Mouse (Mus musculus) spleen, postnatal 4 days (tissue): ENCODE results near the gene H2-M10.6.
"Not testable (repeated sequence)": the region's sequence is repeated elsewhere in the genome, so short reads cannot be mapped to it uniquely, and the experiment has no call there.

Source experiments
- DNase-seq, 2 experiments: peaks; one replicate each; pipeline ENCODE4 v3.0.0; 2022; ENCODE audit warnings: low spot score in 2 of 2

Gene H2-M10.6

GRCm38 (mm10) chr17:36811871-36812270 lies at the start of gene H2-M10.6:
H2-M10.6 (plus strand) TSS chr17:36812171.
- DNase-seq = no peak

- DNase-seq = no peak
Measured at GRCm38 (mm10) chr17:36763816-36764215, 48.2 kb upstream of the H2-M10.6 start.

- not testable (repeated sequence) for DNase-seq
Measured at GRCm38 (mm10) chr17:36764244-36764643, 47.7 kb upstream of the H2-M10.6 start.

GRCm38 (mm10) chr17:36765403-36765802 lies 46.6 kb upstream of the H2-M10.6 start:
- DNase-seq = not testable (repeated sequence)

GRCm38 (mm10) chr17:36772610-36773009 lies 39.4 kb upstream of the H2-M10.6 start, which contains the start of gene H2-M10.5:
H2-M10.5 (plus strand) TSS chr17:36772910.
- not testable (repeated sequence) for DNase-seq

GRCm38 (mm10) chr17:36781533-36781932 lies 30.4 kb upstream of the H2-M10.6 start:
- no peak for DNase-seq

GRCm38 (mm10) chr17:36786483-36786886 lies 25.5 kb upstream of the H2-M10.6 start:
- DNase-seq = peak in 1 of 2 experiments; percentile 24

GRCm38 (mm10) chr17:36788351-36788750 lies 23.6 kb upstream of the H2-M10.6 start:
- DNase-seq = no peak

- DNase-seq = peak; percentile 43 to 70
Measured at GRCm38 (mm10) chr17:36788801-36789200, 23.2 kb upstream of the H2-M10.6 start.

GRCm38 (mm10) chr17:36799493-36799892 lies 12.5 kb upstream of the H2-M10.6 start:
- DNase-seq = no peak

- DNase-seq = not testable (repeated sequence)
Measured at GRCm38 (mm10) chr17:36799921-36800462, 12.0 kb upstream of the H2-M10.6 start.

- DNase-seq = peak; percentile 59 to 79
Measured at GRCm38 (mm10) chr17:36824005-36824404, 12.0 kb downstream of the H2-M10.6 start.

GRCm38 (mm10) chr17:36825525-36825924 lies 13.6 kb downstream of the H2-M10.6 start:
- no peak for DNase-seq

- DNase-seq = peak; percentile 82 to 87
Measured at GRCm38 (mm10) chr17:36826002-36826401, 14.0 kb downstream of the H2-M10.6 start.

GRCm38 (mm10) chr17:36828488-36828887 lies 16.5 kb downstream of the H2-M10.6 start:
- DNase-seq = no peak

- no peak for DNase-seq
Measured at GRCm38 (mm10) chr17:36830470-36830869, 18.5 kb downstream of the H2-M10.6 start.

- DNase-seq = no peak
Measured at GRCm38 (mm10) chr17:36832694-36833093, 20.7 kb downstream of the H2-M10.6 start.

- DNase-seq = peak; percentile 63 to 79
Measured at GRCm38 (mm10) chr17:36835591-36836426, 23.8 kb downstream of the H2-M10.6 start.

GRCm38 (mm10) chr17:36836427-36836812 lies 24.4 kb downstream of the H2-M10.6 start:
- no peak for DNase-seq

GRCm38 (mm10) chr17:36836874-36837647 lies 25.1 kb downstream of the H2-M10.6 start, which contains the start of gene Trim26:
Trim26 (plus strand) TSS chr17:36837134.
- DNase-seq = peak; percentile 96 to 97

GRCm38 (mm10) chr17:36839001-36839400 lies 27.0 kb downstream of the H2-M10.6 start:
- no peak for DNase-seq

GRCm38 (mm10) chr17:36839931-36840330 lies 28.0 kb downstream of the H2-M10.6 start:
- no peak for DNase-seq
